Mouse (Mus musculus) kidney, postnatal 36 days (tissue): ENCODE measurements around the gene Pla2g3.

Experiments
- DNase-seq, 2 experiments: peaks; one replicate each; pipeline ENCODE4 v3.0.0; 2021 to 2022; ENCODE audit warnings: mixed read lengths in 2 of 2

Pla2g3 gene

DNA sequence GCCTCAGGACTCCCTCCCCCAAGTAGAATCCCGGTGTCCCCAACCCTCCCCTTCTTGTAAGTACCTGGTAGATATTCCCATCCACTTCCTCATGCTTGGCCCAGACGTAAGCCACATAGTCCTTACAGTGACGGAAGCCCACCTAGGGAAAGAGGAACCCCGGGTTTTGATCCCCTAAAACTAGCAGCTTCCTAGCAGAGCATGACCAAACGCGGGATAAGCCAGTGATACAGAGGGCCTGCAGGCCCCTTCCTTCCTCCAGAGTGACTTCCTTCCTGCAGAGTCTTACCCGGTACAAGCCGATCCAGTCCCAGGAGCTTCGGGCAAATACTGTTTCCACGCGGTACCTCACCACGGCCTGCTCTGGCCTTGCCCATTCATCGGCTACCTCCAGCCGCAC lies 7.4 kb downstream of the Pla2g3 start:
- DNase-seq: no peak

DNA sequence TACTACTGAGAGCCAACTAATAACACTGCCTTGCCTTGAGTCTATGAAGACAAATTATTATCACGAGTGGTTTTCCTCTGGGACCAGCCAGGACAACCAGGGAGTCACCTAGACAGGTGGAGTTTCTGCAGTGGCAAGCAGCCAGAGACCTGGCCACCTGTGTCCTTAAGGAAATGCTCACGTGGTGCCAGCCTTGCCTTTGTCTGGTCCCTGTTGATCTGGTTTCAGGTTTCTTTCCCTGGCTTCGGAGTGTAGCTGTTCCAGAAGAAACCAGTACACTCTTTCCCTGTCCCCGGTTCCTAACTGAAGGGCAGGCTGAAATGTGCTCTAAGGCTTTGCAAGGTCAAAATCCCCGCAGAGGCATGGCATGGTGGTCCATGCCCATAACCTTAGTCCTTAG lies 8.7 kb downstream of the Pla2g3 start:
- DNase-seq: peak; percentile 70 to 76

DNA sequence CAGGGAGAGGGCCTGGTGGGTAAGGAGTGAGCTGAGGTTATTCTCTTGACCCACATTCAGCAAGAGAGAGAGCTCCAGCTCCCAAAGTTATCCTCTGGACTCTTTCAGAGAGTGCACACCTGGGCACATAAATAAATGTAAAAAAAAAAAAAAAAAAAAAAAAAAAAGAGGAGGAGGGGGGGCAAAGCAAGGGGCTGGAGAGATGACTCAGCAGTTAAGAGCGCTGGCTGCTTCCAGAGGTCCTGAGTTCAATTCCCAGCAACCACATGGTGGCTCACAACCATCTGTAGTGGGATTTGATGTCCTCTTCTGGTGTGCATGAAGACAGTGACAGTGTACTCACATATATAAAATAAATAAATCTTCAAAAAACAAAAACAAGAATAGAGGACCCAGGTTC lies 9.2 kb downstream of the Pla2g3 start:
- no peak for DNase-seq

DNA sequence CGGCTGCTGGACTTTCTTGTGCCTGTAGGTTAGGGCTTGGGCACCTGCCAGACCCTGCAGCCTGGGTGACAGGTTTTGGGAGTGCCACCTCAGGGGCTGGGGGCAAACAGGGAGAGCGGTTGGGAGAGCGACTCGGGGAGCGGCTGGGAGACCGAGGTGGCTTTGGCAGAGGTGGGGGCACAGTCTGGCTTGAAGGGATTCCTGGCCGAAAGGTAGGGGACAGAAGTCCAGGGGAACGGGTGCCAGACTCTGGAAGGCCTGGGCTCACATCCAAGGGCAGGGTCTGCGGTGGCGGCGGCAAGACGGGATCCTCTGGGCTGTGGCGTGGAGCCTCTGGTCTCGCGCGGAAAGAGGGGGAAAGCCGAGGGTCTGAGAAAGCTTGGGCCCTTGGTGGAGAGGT lies 14.0 kb downstream of the Pla2g3 start:
- DNase-seq: peak in 1 of 2 experiments; percentile 70

DNA sequence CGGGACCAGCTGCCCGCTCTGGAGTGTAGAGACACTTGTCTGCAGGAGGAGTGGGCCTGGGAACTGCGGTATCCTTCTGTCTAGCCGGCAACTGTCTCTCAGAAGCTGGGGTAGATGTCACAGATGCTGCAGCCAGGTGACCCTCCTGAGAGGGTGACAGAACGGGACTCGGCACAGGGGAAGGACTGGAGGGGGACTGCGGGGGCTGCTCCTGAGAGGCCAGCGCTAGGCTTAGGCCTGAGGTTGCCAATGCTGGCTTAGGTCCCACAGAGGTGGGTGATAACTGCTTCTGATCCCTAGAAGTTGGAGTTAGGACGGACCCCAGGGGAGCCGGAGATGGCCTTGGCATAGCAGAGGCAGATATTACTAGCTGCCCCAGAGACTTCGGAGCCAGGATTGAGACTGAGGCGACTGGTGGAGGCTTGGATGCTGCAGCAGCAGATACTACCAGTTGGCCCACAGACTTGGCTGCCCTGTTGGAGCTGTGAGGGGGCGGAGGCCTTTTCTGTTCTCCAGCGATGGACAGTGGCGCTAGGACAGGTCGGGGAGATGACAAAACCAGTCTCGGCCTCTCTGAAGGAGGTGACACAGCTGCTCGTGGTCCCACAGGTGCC lies 14.5 kb downstream of the Pla2g3 start:
- DNase-seq: no peak

DNA sequence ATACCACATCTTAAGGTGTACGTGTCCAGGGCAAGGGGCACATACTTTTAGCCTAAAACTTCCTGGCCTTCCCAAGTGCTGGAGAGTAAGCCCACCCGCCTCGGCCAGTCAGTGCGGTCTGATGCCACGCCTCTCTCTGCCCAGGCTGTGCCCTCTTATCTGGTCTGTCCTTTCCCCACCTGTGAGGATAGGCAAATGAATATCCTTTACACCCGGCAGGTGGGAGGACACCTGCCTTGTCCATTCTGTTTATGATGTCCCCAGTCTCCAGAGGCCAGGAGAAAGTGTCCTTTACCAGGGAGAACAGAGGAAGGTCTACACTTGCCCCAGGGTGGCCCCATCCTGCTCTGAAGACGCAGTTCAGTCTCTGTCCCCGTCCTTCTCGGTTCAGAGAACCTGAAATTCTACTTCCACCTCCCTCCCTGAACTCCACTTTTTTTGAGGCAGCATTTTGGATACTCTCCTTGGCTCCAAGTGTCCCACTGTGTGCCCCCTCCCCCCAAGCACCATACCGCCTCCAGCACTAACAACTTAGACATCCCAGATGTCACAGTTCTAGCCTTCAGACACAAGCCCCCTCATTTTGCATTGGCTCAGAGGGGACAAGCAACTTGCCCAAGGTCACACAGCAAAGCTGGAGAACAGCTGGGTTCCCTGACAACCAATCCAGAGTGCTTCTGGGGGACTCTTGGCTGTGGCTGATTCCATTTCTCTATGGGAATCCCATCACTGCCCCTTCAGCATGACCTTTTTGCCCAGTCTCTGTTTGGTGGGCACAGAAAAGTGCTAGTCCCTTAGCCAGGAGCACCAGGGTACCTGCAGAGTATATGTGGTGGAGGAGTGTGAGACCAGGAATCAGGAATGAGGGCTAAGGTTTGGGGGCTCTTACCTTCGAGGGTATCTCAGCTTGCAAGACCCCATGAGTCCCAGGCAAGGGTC lies 15.9 kb downstream of the Pla2g3 start:
- no peak for DNase-seq

DNA sequence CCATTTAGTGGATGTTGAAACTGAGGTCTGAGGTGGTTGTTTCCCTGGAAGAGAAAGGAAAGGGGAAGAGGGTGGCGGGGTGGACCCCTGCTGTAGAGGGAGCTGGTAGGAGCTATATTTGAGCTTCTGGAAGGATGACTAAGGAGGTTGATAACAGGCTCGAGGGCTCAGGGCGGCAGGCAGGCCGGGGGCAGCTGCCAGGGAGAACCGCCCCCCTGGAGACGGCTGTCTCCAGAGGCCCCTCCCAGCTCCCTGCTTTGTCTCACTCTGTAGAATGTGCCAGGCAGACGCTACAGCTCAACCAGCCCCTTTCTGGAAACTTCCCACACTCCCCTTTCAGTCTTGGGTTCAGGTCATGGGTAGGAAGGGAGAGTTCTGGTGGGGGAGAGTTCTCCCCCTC lies 20.1 kb downstream of the Pla2g3 start:
- DNase-seq: no peak

DNA sequence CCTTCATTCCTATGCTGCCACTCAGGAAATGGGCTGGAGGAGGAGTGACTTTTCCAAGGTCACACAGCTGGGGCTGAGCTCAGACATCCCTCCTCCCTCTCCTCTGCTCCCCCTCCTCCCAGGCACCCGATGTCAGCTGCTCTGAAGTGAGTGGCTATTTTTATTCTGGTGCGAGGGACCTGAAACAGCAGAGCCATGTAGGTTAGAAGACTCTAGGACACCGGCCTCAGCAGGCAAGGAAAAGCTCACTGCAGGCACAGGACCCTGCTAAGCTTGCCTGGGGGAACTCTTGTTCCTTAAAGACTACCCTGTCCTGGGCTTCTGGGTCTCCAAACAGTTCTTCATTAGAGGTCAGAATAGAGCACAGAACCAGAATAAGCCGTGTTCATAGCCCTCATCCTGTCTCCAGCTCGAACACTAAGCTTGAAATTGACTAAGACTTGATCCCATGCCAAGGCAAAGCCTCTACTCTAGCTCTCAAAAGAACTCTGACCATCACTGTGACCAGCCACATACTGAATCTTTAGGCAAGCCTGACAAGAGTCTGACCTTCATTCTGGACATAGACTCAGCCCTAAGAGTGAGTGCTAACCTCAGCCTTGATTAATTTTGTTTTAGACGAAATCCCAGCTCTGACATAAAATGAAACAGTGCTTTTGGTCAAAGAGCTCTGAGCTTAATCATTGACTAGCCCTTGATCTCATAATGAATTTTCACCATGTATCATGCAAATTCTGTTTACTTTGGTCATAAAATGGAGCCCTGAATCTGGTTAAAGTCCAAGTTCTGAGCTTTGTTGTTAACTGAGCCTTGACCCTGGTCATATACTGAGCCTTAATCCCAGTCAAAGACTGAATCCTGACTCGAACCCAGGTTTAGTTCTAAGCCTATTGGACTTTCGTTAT lies 21.3 kb downstream of the Pla2g3 start:
- DNase-seq: peak in 1 of 2 experiments; percentile 65

DNA sequence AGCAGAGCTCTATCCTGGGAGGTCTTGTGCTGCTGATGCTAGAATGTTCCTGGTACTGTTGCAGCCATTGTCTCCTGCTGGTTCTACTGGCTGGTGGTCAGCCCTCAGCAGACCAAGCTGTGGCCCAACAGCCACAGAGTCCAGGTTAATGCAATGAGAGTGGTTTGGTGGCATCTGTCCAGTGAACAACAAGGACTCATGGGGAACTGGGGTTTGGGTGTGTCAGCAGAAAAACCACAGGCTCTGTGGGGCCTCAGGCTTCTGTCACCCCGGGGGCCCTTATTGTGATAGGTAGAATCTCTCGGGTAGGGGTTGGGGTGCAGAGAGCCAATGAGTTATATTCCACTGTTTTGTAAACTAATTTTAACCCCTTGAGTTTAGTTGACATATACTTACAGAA lies 22.2 kb downstream of the Pla2g3 start:
- DNase-seq: no peak

DNA sequence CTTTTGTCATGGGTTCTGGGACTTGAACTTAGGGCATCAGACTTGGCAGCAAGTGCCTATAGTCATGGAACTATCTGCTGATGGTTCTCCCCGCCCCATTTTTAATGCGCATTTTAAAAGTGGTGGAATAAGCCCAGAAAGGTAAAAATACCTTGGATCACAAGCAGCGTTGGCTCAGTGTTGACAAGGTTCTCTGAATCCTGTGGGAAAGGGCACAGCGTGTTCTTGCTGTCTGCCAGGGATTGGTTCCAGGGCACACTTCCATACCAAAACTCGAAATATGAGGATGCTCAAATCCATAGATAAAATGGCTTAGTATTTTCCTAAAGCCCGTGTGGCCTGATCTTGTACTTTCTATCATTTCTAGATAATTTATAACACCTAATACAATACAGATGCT lies 25.2 kb downstream of the Pla2g3 start:
- DNase-seq: no peak

DNA sequence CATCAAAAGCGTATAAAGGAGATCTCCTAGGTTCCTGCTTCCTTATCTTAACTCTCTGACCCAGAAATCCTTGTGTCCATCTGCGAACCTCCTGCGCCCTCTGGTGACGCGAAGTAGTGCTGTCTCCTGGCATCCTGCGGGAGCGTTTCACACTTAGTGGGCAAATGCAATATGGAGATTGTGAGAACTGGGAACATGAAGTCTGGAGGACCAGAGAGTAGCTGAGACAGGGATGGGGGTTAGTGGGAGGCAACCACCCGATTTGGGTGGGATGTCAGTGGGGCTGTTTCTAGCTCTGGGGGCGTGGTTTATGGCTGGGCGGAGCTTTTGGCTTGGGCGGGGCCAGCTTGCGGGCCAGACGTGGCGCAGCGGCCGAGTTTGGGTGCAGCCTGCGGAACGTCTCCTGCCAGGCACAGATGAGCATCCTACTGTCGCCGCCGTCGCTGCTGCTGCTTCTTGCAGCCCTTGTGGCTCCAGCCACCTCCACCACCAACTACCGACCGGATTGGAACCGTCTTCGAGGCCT lies 26.5 kb downstream of the Pla2g3 start, which contains the start of gene Selenom:
Selenom (plus strand) TSS at position 156 of the 526 bp plus-strand sequence.
- peak; percentile 91 to 94 for DNase-seq

DNA sequence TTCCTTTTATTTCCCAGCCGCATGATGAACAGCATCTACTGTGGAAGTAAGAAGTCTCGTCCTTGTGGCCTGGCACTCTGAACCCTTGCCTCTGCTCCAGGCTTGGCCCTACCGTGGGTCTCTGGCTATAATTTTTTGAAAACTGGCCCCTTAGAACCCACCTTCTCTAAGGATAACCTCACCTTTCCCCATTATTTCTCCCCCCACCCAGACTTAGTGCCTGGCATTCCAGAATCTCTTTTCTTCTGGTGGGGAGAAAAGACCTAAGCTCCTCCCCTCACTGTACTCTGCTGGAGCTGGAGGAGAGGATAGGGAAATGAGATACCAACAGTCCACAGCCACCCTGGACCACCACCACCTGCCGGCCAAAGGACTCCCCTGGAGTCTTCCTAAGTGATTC lies 27.1 kb downstream of the Pla2g3 start:
- DNase-seq: no peak

DNA sequence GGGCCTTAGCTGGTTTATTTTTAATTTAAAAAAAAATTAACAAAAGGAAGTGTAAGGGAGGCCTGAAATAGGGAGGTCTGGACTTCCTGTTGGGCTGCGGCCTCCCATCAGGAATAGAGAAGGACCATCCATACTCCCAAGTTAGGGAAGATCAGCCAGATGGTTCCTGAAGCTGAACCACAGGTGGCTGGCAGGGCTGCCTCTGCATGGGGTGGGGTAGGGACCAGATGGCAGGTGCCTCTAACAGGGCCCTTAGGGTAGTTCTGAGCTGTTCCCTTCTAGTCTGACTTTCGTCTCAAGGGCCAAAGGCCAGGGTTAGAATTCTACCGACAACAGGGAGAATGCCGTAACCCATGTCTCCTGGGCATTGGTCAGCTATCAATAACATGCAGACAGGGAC lies 27.6 kb downstream of the Pla2g3 start:
- no peak for DNase-seq

DNA sequence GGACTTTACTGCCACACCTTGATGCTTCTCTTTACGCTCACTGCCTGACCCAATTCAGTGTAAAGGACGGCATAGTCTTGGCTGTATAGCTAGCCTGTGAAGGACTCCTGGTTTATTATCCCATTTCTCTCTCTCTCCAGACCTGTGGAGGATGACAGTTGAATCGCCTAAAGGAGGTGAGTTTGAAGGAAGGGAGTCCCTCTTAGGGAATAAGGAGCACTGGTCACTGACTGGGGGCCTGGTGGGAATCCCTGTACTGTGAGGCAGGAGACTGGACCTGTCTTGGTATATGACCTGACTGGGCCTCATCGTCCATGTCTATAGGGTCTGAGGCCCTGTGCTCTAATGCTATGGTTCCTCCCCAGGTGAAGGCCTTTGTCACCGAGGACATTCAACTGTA lies 28.0 kb downstream of the Pla2g3 start:
- no peak for DNase-seq

DNA sequence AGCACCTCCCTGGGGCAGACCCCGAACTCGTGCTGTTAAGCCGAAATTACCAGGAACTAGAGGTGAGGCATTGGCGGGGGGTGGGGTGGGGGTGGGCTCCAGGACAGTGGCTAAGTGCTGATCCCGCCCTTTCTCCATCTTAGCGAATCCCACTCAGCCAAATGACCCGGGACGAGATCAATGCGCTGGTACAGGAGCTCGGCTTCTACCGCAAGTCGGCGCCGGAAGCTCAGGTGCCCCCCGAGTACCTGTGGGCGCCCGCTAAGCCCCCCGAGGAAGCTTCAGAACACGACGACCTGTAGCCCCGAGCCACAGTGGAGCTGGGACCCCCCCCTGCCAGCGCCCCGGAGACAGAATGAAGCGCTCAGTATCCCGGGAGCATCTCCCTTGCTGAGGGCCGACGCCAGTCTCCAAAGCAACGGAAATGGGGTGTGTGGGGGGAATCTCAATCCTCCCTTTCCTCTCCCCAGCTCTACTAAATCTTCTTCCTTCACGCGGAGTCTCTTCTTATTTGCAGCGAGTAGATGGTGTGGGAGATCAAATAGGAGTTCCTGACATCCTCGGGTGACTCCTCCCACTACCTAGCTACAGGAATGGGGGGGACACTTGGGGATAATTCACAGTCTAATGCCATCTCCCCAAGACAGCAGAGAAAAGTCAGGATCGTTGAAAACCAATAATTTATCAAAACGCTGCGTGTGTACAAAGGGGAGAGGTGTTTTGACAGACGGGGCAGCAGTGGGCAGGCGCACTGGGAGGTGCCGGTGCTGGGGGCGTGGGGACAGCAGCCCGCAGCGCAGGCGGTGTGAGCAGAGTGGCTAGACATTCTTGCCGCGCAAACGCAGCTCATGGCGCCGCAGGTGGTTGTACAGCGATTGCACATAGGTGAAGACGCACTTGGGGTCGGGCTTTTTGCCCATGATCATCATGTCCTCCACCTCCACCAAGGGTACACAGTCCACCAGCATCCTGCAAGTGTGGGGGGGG lies 29.1 kb downstream of the Pla2g3 start:
- DNase-seq: peak in 1 of 2 experiments; percentile 74

DNA sequence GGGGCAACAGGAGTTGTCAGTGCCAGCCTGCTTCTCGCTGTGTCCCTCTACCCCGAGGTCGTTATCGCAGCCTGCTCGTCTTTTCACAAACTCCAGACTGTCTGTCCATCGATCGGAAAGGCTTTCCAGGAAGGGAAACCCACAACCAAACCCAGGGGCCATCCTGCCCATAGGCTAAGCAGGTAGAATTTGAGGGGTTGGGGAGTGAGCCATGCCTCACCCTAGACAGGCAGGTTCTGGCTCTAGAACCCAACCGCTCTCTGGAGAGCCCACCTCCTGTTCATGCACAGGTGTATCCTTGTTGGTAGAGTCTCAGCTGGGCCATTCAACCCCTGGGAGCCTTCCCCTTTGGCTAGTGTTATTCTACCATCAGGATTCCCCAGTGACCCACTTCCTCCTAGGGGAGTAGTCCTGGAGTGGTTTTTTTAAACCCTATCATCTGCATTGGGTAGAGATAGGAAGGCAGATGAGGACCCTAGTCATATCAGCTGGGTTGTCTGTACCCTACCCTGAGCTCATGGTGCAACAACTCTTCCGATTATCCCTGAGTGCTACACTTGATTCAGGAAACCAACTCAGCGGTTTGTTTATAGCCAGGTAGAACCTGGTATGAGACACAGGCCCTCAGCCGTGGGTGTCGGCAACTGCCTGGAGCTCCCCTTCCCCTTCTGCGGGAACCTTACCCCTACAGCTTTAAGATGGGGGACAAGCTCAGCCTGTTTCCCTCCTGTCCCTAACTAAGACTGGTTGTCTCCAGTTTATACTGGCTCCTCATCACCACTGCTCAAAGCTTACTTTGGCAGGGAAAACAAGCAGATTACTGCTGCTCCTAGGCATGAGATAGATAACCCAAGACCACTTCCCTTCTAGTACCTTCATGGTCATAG lies 30.0 kb downstream of the Pla2g3 start:
- DNase-seq: no peak

DNA sequence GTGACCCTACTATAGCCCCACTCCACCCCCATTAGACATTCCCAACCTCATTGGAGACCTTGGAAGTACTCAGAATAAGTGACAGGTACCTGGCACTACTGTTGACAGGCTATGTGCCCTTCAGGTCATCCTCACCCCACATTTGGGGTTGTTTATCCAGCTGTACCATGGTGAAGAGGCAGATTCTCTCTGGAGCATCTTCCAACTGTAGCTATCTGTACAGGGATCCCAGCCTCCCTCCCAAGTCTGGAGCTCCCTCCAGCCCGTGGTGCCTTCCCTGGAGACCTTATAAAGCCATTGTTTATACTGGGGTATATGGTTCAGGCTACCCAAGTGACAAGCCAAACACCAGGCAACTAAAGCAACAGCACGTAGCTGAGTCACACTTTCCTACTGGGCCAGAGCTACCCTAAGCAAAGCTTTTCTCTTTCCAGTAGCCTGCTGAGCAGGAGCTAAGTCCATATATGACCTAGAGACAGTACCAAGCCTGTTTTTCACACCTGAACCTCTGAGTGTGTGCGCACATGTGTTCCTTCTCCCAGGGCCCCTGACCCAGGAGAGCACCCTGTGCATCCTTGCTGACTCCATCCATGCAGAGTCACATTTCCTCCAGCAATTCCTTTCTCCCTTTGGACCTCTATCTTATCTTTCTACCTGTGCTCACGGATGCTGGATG lies 31.1 kb downstream of the Pla2g3 start:
- DNase-seq: no peak

DNA sequence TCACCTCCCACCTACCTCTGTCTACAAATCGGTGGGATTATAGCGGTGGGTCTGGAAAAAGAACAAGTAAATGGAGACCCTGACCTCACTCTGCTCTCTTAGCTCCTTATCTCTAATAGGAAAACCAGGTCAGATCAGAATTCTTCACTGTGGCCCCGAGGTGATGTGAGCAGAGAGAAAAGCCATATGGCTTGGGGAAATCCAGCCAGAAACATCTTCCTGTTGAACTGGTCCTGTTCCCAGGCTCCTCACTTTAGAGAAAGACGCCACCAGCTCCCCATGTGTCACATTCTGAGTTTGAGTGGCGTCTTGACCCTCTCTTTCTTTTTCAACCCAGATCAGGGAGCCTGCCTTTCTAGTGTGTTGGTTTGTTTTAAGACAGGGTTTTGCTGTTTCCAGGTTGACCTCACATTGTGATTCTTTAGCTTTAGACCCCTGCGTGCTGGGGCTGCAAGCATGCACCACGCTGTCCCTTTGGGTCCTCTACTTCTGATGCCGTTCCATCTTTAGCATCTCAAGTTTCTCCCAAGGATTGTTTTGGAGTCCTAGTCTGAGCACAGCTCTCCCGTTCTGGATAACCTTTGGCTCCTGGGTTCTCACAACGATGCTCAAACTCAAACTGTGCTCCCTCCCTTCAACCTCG lies 31.8 kb downstream of the Pla2g3 start:
- no peak for DNase-seq

DNA sequence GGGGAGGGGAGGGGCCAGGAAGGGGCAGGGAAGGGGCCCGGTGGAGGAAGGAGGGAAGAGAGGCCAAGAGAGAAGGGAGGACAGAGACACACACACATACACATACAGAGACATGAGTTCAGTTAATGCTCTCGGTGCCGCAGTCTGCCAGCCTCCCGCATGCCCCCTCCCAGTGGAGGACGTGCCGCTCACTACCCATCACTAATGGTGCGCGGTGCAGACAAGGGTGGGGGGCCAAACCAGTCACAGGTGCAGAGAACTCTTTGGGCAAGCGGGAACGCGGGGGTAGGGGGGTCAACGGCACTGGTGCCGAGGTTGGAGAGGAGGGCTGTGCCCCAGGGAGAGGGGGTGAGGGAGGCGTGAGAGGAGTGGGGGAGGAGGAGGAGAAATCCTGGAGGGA lies 32.8 kb downstream of the Pla2g3 start:
- no peak for DNase-seq
